14 mouse cellular contexts compared by ENCODE assay signal in the genomic region with DNA sequence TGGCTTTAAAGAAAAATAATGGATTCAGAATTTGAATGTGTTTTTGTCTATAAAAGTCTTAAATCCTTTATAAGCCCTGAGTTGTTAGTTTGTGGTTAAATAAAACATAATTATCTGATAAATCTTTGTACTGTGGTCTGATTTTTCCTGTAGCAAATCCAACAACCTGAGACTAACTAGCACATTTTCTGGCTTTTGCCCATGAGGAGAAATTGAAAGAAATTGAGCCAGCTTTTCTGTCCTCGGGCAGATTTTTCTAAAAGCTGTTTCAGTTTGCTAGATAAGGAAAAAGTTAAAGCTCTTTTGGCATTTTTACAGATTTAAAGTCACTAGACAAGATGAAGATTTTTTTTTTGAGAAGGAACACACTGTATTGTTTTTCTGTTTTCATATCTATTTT.
"Had no signal": no experiment of that assay in that cellular context is flagged by ENCODE, and none has a peak within 500 bp of the region (broad histone marks: within the 10 kb centered on the region; RNA-seq: fewer than 3 reads in every experiment).

No protein-coding gene starts in this region.

- DNase-seq: kidney, postnatal 25 days; lung, adult 18-20 months; lung, postnatal 14 days; right cerebral cortex, adult 18-20 months; right cerebral cortex, postnatal 25 days; thymus, postnatal 4 days had no signal

- H3K27me3 ChIP-seq: limb, embryonic 12.5 days; megakaryocyte, embryonic 14.5 days; neural tube, embryonic 15.5 days had no signal

- H3K4me3 ChIP-seq: limb, embryonic 12.5 days; megakaryocyte, embryonic 14.5 days; neural tube, embryonic 15.5 days had no signal

- ATAC-seq: midbrain, embryonic 16.5 days had no signal

- H3K4me1 ChIP-seq: limb, embryonic 12.5 days; neural tube, embryonic 15.5 days had no signal

- H3K4me2 ChIP-seq: limb, embryonic 12.5 days; midbrain, embryonic 11.5 days; neural tube, embryonic 15.5 days had no signal

- H3K27ac ChIP-seq: limb, embryonic 12.5 days; liver, embryonic 14.5 days; macrophage; neural tube, embryonic 15.5 days; stomach, postnatal 0 days had no signal

- H3K9me3 ChIP-seq: limb, embryonic 12.5 days; megakaryocyte, embryonic 14.5 days; neural tube, embryonic 15.5 days had no signal

- H3K9ac ChIP-seq: limb, embryonic 12.5 days; liver, embryonic 14.5 days; neural tube, embryonic 15.5 days had no signal

- H3K36me3 ChIP-seq: limb, embryonic 12.5 days; neural tube, embryonic 15.5 days had no signal
